Mouse (Mus musculus): ENCODE data around the gene Iqschfp. TPM values are rescaled to one million over a fixed set of nuclear protein-coding genes. Genes with fewer than 3 reads are reported as not detected.

Iqschfp gene
- polyA plus RNA-seq, 1 experiment from 2014 or later, result 0.10 TPM

GRCm38 (mm10) chr3:68187471-68187870 is 295.4 kb downstream of the Iqschfp start:
- no peaks in the 10 kb centered on the region for H3K36me3 ChIP-seq
- 68% methylated on average over 8 of the region's 8 CpGs for WGBS
- H3K27me3 ChIP-seq (replicated peaks), result no peaks in the 10 kb centered on the region
- no peaks in the 10 kb centered on the region for H3K4me1 ChIP-seq
- no peaks in the 10 kb centered on the region for H3K9me3 ChIP-seq
- no peak overlapping the region for H3K4me3 ChIP-seq (replicated peaks)
- no peak overlapping the region for H3K27ac ChIP-seq
- no peak overlapping the region for H3K9ac ChIP-seq
- H3K4me2 ChIP-seq, result no peak overlapping the region
- no peak for ATAC-seq (ENCODE audit: insufficient read depth, low FRiP score, low read depth)

GRCm38 (mm10) chr3:68189100-68189499 is 297.1 kb downstream of the Iqschfp start:
- Histone ChIP-seq H3K4me3 (replicated peaks) (no peak overlapping the region), H3K4me1 (no peaks in the 10 kb centered on the region), H3K9me3 (no peaks in the 10 kb centered on the region), H3K27ac (no peak overlapping the region), H3K36me3 (no peaks in the 10 kb centered on the region), H3K4me2 (no peak overlapping the region), H3K27me3 (replicated peaks) (no peaks in the 10 kb centered on the region), H3K9ac (no peak overlapping the region)
- WGBS, result 65% methylated on average over 2 of the region's 2 CpGs
- ATAC-seq (ENCODE audit: insufficient read depth, low FRiP score, low read depth), result no peak

GRCm38 (mm10) chr3:68196933-68197332 is 304.9 kb downstream of the Iqschfp start:
- H3K27ac ChIP-seq, result no peak overlapping the region
- H3K9me3 ChIP-seq, result no peaks in the 10 kb centered on the region
- H3K4me1 ChIP-seq, result no peaks in the 10 kb centered on the region
- H3K9ac ChIP-seq, result no peak overlapping the region
- WGBS, result 82% methylated on average over 1 of the region's 1 CpGs
- H3K4me2 ChIP-seq, result no peak overlapping the region
- H3K4me3 ChIP-seq (replicated peaks), result no peak overlapping the region
- H3K36me3 ChIP-seq, result no peaks in the 10 kb centered on the region
- H3K27me3 ChIP-seq (replicated peaks), result no peaks in the 10 kb centered on the region
- no peak for ATAC-seq (ENCODE audit: insufficient read depth, low FRiP score, low read depth)

- whole genome bisulfite sequencing, result 33% methylated on average over 1 of the region's 1 CpGs
- H3K4me2 ChIP-seq, result no peak overlapping the region
- no peak for ATAC-seq (ENCODE audit: insufficient read depth, low FRiP score, low read depth)
Measured at GRCm38 (mm10) chr3:68201214-68201613, 309.2 kb downstream of the Iqschfp start.

GRCm38 (mm10) chr3:68202162-68202902 is 310.3 kb downstream of the Iqschfp start:
- no peaks in the 10 kb centered on the region for H3K9me3 ChIP-seq

More at GRCm38 (mm10) chr3:68201214-68201613, 309.2 kb downstream of the Iqschfp start:
- Histone ChIP-seq H3K4me3 (replicated peaks) (no peak overlapping the region), H3K9ac (no peak overlapping the region), H3K4me1 (no peaks in the 10 kb centered on the region), H3K27ac (no peak overlapping the region), H3K9me3 (no peaks in the 10 kb centered on the region), H3K27me3 (replicated peaks) (no peaks in the 10 kb centered on the region), H3K36me3 (no peaks in the 10 kb centered on the region)

GRCm38 (mm10) chr3:68203934-68204467 is 312.0 kb downstream of the Iqschfp start:
- Histone ChIP-seq H3K4me1 (no peaks in the 10 kb centered on the region), H3K27me3 (replicated peaks) (no peaks in the 10 kb centered on the region), H3K9ac (no peak overlapping the region), H3K4me2 (no peak overlapping the region), H3K4me3 (replicated peaks) (no peak overlapping the region), H3K27ac (no peak overlapping the region), H3K9me3 (no peaks in the 10 kb centered on the region), H3K36me3 (no peaks in the 10 kb centered on the region)
- ATAC-seq (ENCODE audit: insufficient read depth, low FRiP score, low read depth), result no peak
- WGBS, result 75% methylated on average over 4 of the region's 4 CpGs

More at GRCm38 (mm10) chr3:68202162-68202902, 310.3 kb downstream of the Iqschfp start:
- 64% methylated on average over 4 of the region's 4 CpGs for WGBS
- ATAC-seq (ENCODE audit: insufficient read depth, low FRiP score, low read depth), result no peak
- H3K27me3 ChIP-seq (replicated peaks), result no peaks in the 10 kb centered on the region
- no peak overlapping the region for H3K4me2 ChIP-seq
- H3K9ac ChIP-seq, result no peak overlapping the region
- H3K36me3 ChIP-seq, result no peaks in the 10 kb centered on the region
- no peaks in the 10 kb centered on the region for H3K4me1 ChIP-seq
- no peak overlapping the region for H3K4me3 ChIP-seq (replicated peaks)
- no peak overlapping the region for H3K27ac ChIP-seq

- WGBS, result 73% methylated on average over 4 of the region's 4 CpGs
- Histone ChIP-seq H3K27ac (no peak overlapping the region), H3K9ac (no peak overlapping the region), H3K4me3 (replicated peaks) (no peak overlapping the region), H3K4me2 (no peak overlapping the region), H3K27me3 (replicated peaks) (no peaks in the 10 kb centered on the region), H3K4me1 (no peaks in the 10 kb centered on the region), H3K36me3 (no peaks in the 10 kb centered on the region), H3K9me3 (no peaks in the 10 kb centered on the region)
- ATAC-seq (ENCODE audit: insufficient read depth, low FRiP score, low read depth), result no peak
Measured at GRCm38 (mm10) chr3:68210422-68210821, 318.4 kb downstream of the Iqschfp start.

GRCm38 (mm10) chr3:68221452-68221851 is 329.4 kb downstream of the Iqschfp start:
- H3K27ac ChIP-seq, result no peak overlapping the region
- H3K9me3 ChIP-seq, result no peaks in the 10 kb centered on the region
- no peak for ATAC-seq (ENCODE audit: insufficient read depth, low FRiP score, low read depth)
- H3K36me3 ChIP-seq, result no peaks in the 10 kb centered on the region
- H3K4me2 ChIP-seq, result no peak overlapping the region
- no peak overlapping the region for H3K4me3 ChIP-seq (replicated peaks)
- no peaks in the 10 kb centered on the region for H3K27me3 ChIP-seq (replicated peaks)
- 91% methylated on average over 3 of the region's 3 CpGs for WGBS
- H3K9ac ChIP-seq, result no peak overlapping the region
- no peaks in the 10 kb centered on the region for H3K4me1 ChIP-seq

- no peak for ATAC-seq (ENCODE audit: insufficient read depth, low FRiP score, low read depth)
- Histone ChIP-seq H3K9me3 (no peaks in the 10 kb centered on the region), H3K4me3 (replicated peaks) (no peak overlapping the region), H3K36me3 (no peaks in the 10 kb centered on the region), H3K27ac (no peak overlapping the region), H3K4me2 (no peak overlapping the region), H3K27me3 (replicated peaks) (no peaks in the 10 kb centered on the region), H3K4me1 (no peaks in the 10 kb centered on the region), H3K9ac (no peak overlapping the region)
- WGBS, result 82% methylated on average over 2 of the region's 2 CpGs
Measured at GRCm38 (mm10) chr3:68239887-68240286, 347.9 kb downstream of the Iqschfp start.

GRCm38 (mm10) chr3:68243239-68243638 is 351.2 kb downstream of the Iqschfp start:
- no peaks in the 10 kb centered on the region for H3K9me3 ChIP-seq
- no peak overlapping the region for H3K4me3 ChIP-seq (replicated peaks)
- H3K4me2 ChIP-seq, result no peak overlapping the region
- H3K9ac ChIP-seq, result no peak overlapping the region
- H3K27me3 ChIP-seq (replicated peaks), result no peaks in the 10 kb centered on the region
- 57% methylated on average over 3 of the region's 3 CpGs for WGBS
- no peaks in the 10 kb centered on the region for H3K4me1 ChIP-seq
- H3K36me3 ChIP-seq, result no peaks in the 10 kb centered on the region
- H3K27ac ChIP-seq, result no peak overlapping the region
- no peak for ATAC-seq (ENCODE audit: insufficient read depth, low FRiP score, low read depth)

- Histone ChIP-seq H3K27ac (no peak overlapping the region), H3K9ac (no peak overlapping the region), H3K4me1 (no peaks in the 10 kb centered on the region), H3K4me2 (no peak overlapping the region), H3K27me3 (replicated peaks) (no peaks in the 10 kb centered on the region), H3K36me3 (no peaks in the 10 kb centered on the region), H3K9me3 (no peaks in the 10 kb centered on the region), H3K4me3 (replicated peaks) (no peak overlapping the region)
- peak; percentile 22; the same call in 1 of the 2 replicates for ATAC-seq (ENCODE audit: insufficient read depth, low FRiP score, low read depth)
- 57% methylated on average over 4 of the region's 4 CpGs for WGBS
Measured at GRCm38 (mm10) chr3:68246154-68246553, 354.1 kb downstream of the Iqschfp start.

GRCm38 (mm10) chr3:68250589-68250988 is 358.6 kb downstream of the Iqschfp start:
- no peaks in the 10 kb centered on the region for H3K4me1 ChIP-seq
- H3K27ac ChIP-seq, result no peak overlapping the region
- 54% methylated on average over 2 of the region's 2 CpGs for WGBS
- no peaks in the 10 kb centered on the region for H3K9me3 ChIP-seq
- no peak overlapping the region for H3K4me3 ChIP-seq (replicated peaks)
- no peak for ATAC-seq (ENCODE audit: insufficient read depth, low FRiP score, low read depth)
- no peak overlapping the region for H3K4me2 ChIP-seq
- no peaks in the 10 kb centered on the region for H3K27me3 ChIP-seq (replicated peaks)
- no peaks in the 10 kb centered on the region for H3K36me3 ChIP-seq
- H3K9ac ChIP-seq, result no peak overlapping the region
